In genomic region chr2:24273619-24274018, GRCm38 (mm10) we compare ENCODE assay signal across 45 mouse cellular contexts. TPM values are rescaled to one million over a fixed set of nuclear protein-coding genes. Genes with fewer than 3 reads are reported as not detected.
"Had no signal": no experiment of that assay in that cellular context is flagged by ENCODE, and none has a peak within 500 bp of the region (broad histone marks: within the 10 kb centered on the region; RNA-seq: fewer than 3 reads in every experiment).

No protein-coding gene starts in this region.

- H3K4me3 ChIP-seq: left cerebral cortex, adult 2 months; limb, embryonic 10.5 days; limb, embryonic 12.5 days; limb, embryonic 13.5 days; limb, embryonic 15.5 days; liver, embryonic 13.5 days; liver, embryonic 15.5 days; lung, embryonic 15.5 days; megakaryocyte, embryonic 14.5 days; midbrain, embryonic 10.5 days; midbrain, embryonic 12.5 days; midbrain, embryonic 13.5 days; midbrain, embryonic 15.5 days; myocyte; neural tube, embryonic 12.5 days had no signal

- H3K9ac ChIP-seq: limb, embryonic 12.5 days; limb, embryonic 13.5 days; limb, embryonic 15.5 days; liver, embryonic 13.5 days; liver, embryonic 14.5 days; liver, embryonic 15.5 days; lung, embryonic 14.5 days; lung, embryonic 15.5 days; midbrain, embryonic 12.5 days; midbrain, embryonic 13.5 days; midbrain, embryonic 15.5 days; neural tube, embryonic 12.5 days had no signal

- ATAC-seq: lung, postnatal 0 days; midbrain, embryonic 13.5 days; midbrain, embryonic 15.5 days; midbrain, embryonic 16.5 days had no signal

- H3K4me2 ChIP-seq: limb, embryonic 12.5 days; limb, embryonic 13.5 days; limb, embryonic 15.5 days; liver, embryonic 13.5 days; liver, embryonic 15.5 days; lung, embryonic 14.5 days; lung, embryonic 15.5 days; midbrain, embryonic 11.5 days; midbrain, embryonic 12.5 days; midbrain, embryonic 13.5 days; midbrain, embryonic 15.5 days; neural tube, embryonic 12.5 days had no signal

- H3K27ac ChIP-seq: left cerebral cortex, adult 2 months; limb, embryonic 10.5 days; limb, embryonic 12.5 days; limb, embryonic 13.5 days; limb, embryonic 15.5 days; liver, embryonic 13.5 days; liver, embryonic 14.5 days; liver, embryonic 15.5 days; lung, embryonic 15.5 days; macrophage; midbrain, embryonic 10.5 days; midbrain, embryonic 12.5 days; midbrain, embryonic 13.5 days; midbrain, embryonic 15.5 days; neural tube, embryonic 12.5 days had no signal

- DNase-seq: layer of hippocampus, postnatal 36 days; left cerebral cortex, postnatal 4 days; liver, embryonic 13.5 days; lung, adult 18-20 months; lung, adult 2 months; lung, embryonic 14.5 days; lung, postnatal 10 days; lung, postnatal 14 days; lung, postnatal 36 days; lung, postnatal 4 days; midbrain, embryonic 14.5 days had no signal

- H3K36me3 ChIP-seq: limb, embryonic 10.5 days; limb, embryonic 12.5 days; limb, embryonic 13.5 days; limb, embryonic 15.5 days; liver, embryonic 13.5 days; liver, embryonic 15.5 days; lung, embryonic 15.5 days; midbrain, embryonic 10.5 days; midbrain, embryonic 12.5 days; midbrain, embryonic 13.5 days; midbrain, embryonic 15.5 days; neural tube, embryonic 12.5 days had no signal

- H3K27me3 ChIP-seq: limb, embryonic 12.5 days; limb, embryonic 13.5 days; limb, embryonic 15.5 days; liver, embryonic 13.5 days; liver, embryonic 15.5 days; lung, embryonic 15.5 days; megakaryocyte, embryonic 14.5 days; midbrain, embryonic 12.5 days; midbrain, embryonic 13.5 days; midbrain, embryonic 15.5 days; neural tube, embryonic 12.5 days had no signal

- H3K9me3 ChIP-seq: limb, embryonic 10.5 days; limb, embryonic 12.5 days; limb, embryonic 13.5 days; limb, embryonic 15.5 days; liver, embryonic 13.5 days; liver, embryonic 15.5 days; lung, embryonic 15.5 days; megakaryocyte, embryonic 14.5 days; midbrain, embryonic 10.5 days; midbrain, embryonic 12.5 days; midbrain, embryonic 13.5 days; midbrain, embryonic 15.5 days; neural tube, embryonic 12.5 days had no signal

- H3K4me1 ChIP-seq: limb, embryonic 10.5 days; limb, embryonic 12.5 days; limb, embryonic 13.5 days; limb, embryonic 15.5 days; liver, embryonic 13.5 days; liver, embryonic 15.5 days; lung, embryonic 15.5 days; megakaryocyte, embryonic 14.5 days; midbrain, embryonic 12.5 days; midbrain, embryonic 13.5 days; midbrain, embryonic 15.5 days; neural tube, embryonic 12.5 days had no signal

RNA-seq across cellular contexts. Expression of gene Il1f5, which starts 3.1 kb away (rescaled TPM):
- total RNA-seq: layer of hippocampus, postnatal 36 days; left cerebral cortex, adult 18-20 months; left cerebral cortex, adult 2 months; left cerebral cortex, postnatal 10 days; left cerebral cortex, postnatal 4 days; megakaryocyte progenitor cell, adult 5-6 weeks; megakaryocyte, adult 5-6 weeks; megakaryocyte-erythroid progenitor cell, adult 5-6 weeks; monocyte, adult 5-6 weeks had no signal
- polyA plus RNA-seq: limb, embryonic 10.5 days; liver, embryonic 13.5 days; liver, embryonic 14.5 days; liver, embryonic 15.5 days; lung, embryonic 14.5 days; lung, embryonic 15.5 days; lung, embryonic 16.5 days; lung, postnatal 0 days; macrophage; midbrain, embryonic 10.5 days; midbrain, embryonic 11.5 days; midbrain, embryonic 12.5 days; midbrain, embryonic 13.5 days; midbrain, embryonic 14.5 days; midbrain, embryonic 15.5 days; midbrain, embryonic 16.5 days; midbrain, postnatal 0 days; myocyte; neural tube, embryonic 11.5 days; neural tube, embryonic 12.5 days had no signal

RNA-seq across cellular contexts. Expression of gene Il1f10, which starts 17.4 kb away (rescaled TPM):
- total RNA-seq: layer of hippocampus, postnatal 36 days; left cerebral cortex, adult 18-20 months; left cerebral cortex, adult 2 months; left cerebral cortex, adult 8-10 months; left cerebral cortex, postnatal 10 days; left cerebral cortex, postnatal 14 days; left cerebral cortex, postnatal 25 days; left cerebral cortex, postnatal 36 days; left cerebral cortex, postnatal 4 days; megakaryocyte progenitor cell, adult 5-6 weeks; megakaryocyte, adult 5-6 weeks; megakaryocyte-erythroid progenitor cell, adult 5-6 weeks; midbrain, postnatal 0 days; monocyte, adult 5-6 weeks had no signal
- polyA plus RNA-seq: limb, embryonic 10.5 days; limb, embryonic 11.5 days; limb, embryonic 12.5 days; limb, embryonic 13.5 days; limb, embryonic 14.5 days; liver, embryonic 13.5 days; liver, embryonic 14.5 days; liver, embryonic 15.5 days; lung, adult 2 months; lung, embryonic 14.5 days; lung, embryonic 15.5 days; lung, embryonic 16.5 days; lung, postnatal 0 days; macrophage; midbrain, embryonic 10.5 days; midbrain, embryonic 11.5 days; midbrain, embryonic 12.5 days; midbrain, embryonic 13.5 days; midbrain, embryonic 14.5 days; midbrain, embryonic 15.5 days; midbrain, embryonic 16.5 days; midbrain, postnatal 0 days; myocyte; neural tube, embryonic 11.5 days; neural tube, embryonic 12.5 days had no signal

RNA-seq across cellular contexts. Expression of gene Il1f6, which starts 58.4 kb away (rescaled TPM):
- total RNA-seq: layer of hippocampus, postnatal 36 days; left cerebral cortex, adult 18-20 months; left cerebral cortex, adult 2 months; left cerebral cortex, adult 8-10 months; left cerebral cortex, postnatal 10 days; left cerebral cortex, postnatal 14 days; left cerebral cortex, postnatal 25 days; left cerebral cortex, postnatal 36 days; left cerebral cortex, postnatal 4 days; megakaryocyte progenitor cell, adult 5-6 weeks; megakaryocyte, adult 5-6 weeks; megakaryocyte-erythroid progenitor cell, adult 5-6 weeks; midbrain, postnatal 0 days; monocyte, adult 5-6 weeks had no signal
- polyA plus RNA-seq: limb, embryonic 10.5 days; limb, embryonic 11.5 days; limb, embryonic 12.5 days; limb, embryonic 13.5 days; limb, embryonic 14.5 days; liver, embryonic 13.5 days; liver, embryonic 14.5 days; liver, embryonic 15.5 days; lung, embryonic 14.5 days; lung, embryonic 15.5 days; lung, embryonic 16.5 days; lung, postnatal 0 days; macrophage; midbrain, embryonic 10.5 days; midbrain, embryonic 11.5 days; midbrain, embryonic 12.5 days; midbrain, embryonic 13.5 days; midbrain, embryonic 14.5 days; midbrain, embryonic 15.5 days; midbrain, embryonic 16.5 days; midbrain, postnatal 0 days; myocyte; neural tube, embryonic 11.5 days; neural tube, embryonic 12.5 days had no signal
